Mouse (Mus musculus): ENCODE measurements around the gene Ndufaf5.
"Not testable (repeated sequence)": the region's sequence is repeated elsewhere in the genome, so short reads cannot be mapped to it uniquely, and the experiment has no call there.

The Ndufaf5 gene

GRCm38 (mm10) chr2:140170127-140170802 is at the start of gene Ndufaf5, which contains the start of gene Esf1:
TSS of gene Ndufaf5 (plus strand) at chr2:140170649.
TSS of gene Esf1 (minus strand) at chr2:140170564.
- DNase-seq = peak; percentile 96

GRCm38 (mm10) chr2:140125516-140125915 is 44.9 kb upstream of the Ndufaf5 start:
- no peak for DNase-seq

- DNase-seq = not testable (repeated sequence)
Measured at GRCm38 (mm10) chr2:140151743-140152142, 18.7 kb upstream of the Ndufaf5 start, which contains the start of gene Gm17374. TSS of gene Gm17374 (plus strand) at chr2:140152043.

- no peak for DNase-seq
Measured at GRCm38 (mm10) chr2:140159186-140159730, 11.2 kb upstream of the Ndufaf5 start.

GRCm38 (mm10) chr2:140163351-140163854 is 7.0 kb upstream of the Ndufaf5 start:
- no peak for DNase-seq

GRCm38 (mm10) chr2:140169057-140169456 is 1.4 kb upstream of the Ndufaf5 start:
- no peak for DNase-seq

- no peak for DNase-seq
Measured at GRCm38 (mm10) chr2:140170803-140171553, 529 bp downstream of the Ndufaf5 start.

GRCm38 (mm10) chr2:140185685-140186210 is 15.3 kb downstream of the Ndufaf5 start:
- DNase-seq = not testable (repeated sequence)

- DNase-seq = peak; percentile 9
Measured at GRCm38 (mm10) chr2:140200713-140201112, 30.3 kb downstream of the Ndufaf5 start.

GRCm38 (mm10) chr2:140202573-140202972 is 32.1 kb downstream of the Ndufaf5 start:
- no peak for DNase-seq

GRCm38 (mm10) chr2:140203756-140204155 is 33.3 kb downstream of the Ndufaf5 start:
- DNase-seq = no peak

GRCm38 (mm10) chr2:140214519-140215027 is 44.1 kb downstream of the Ndufaf5 start:
- no peak for DNase-seq

GRCm38 (mm10) chr2:140215415-140215814 is 45.0 kb downstream of the Ndufaf5 start:
- no peak for DNase-seq

GRCm38 (mm10) chr2:140215965-140216364 is 45.5 kb downstream of the Ndufaf5 start:
- no peak for DNase-seq

- DNase-seq = no peak
Measured at GRCm38 (mm10) chr2:140220325-140220724, 49.9 kb downstream of the Ndufaf5 start.

- no peak for DNase-seq
Measured at GRCm38 (mm10) chr2:140230295-140230694, 59.8 kb downstream of the Ndufaf5 start.

- DNase-seq = peak; percentile 2
Measured at GRCm38 (mm10) chr2:140237245-140237644, 66.8 kb downstream of the Ndufaf5 start.

- no peak for DNase-seq
Measured at GRCm38 (mm10) chr2:140242398-140242797, 71.9 kb downstream of the Ndufaf5 start.

- no peak for DNase-seq
Measured at GRCm38 (mm10) chr2:140243105-140243504, 72.7 kb downstream of the Ndufaf5 start.

All from lung, postnatal 10 days (tissue).